Mouse (Mus musculus) large intestine, adult 2 months (tissue): ENCODE results near the gene Rab8b. TPM values are rescaled to one million over a fixed set of nuclear protein-coding genes. Genes with fewer than 3 reads are reported as not detected.
"Not testable (repeated sequence)": the region's sequence is repeated elsewhere in the genome, so short reads cannot be mapped to it uniquely, and the experiment has no call there.

Source experiments
- DNase-seq: peaks from one replicate; pipeline ENCODE4 v3.0.0-alpha.2; 2012; ENCODE audit warnings: low read depth, low spot score
- WGBS: fragments of 180-500 bp; shearing (Covaris S2); methylation state at CpG from one replicate; pipeline ENCODE4 v1.1.7; 2018; 5-methylcytosine and 5-hydroxymethylcytosine counted together
- polyA plus RNA-seq: library from polyadenylated mRNA; depleted of rRNA; stranded (reverse); fragments of >200 nt; gene quantifications from 2 replicates; pipeline ENCODE4 v1.2.3, GENCODE M21; 2012

Gene Rab8b
- polyA plus RNA-seq, 1 experiment, result 5.8 TPM

DNA sequence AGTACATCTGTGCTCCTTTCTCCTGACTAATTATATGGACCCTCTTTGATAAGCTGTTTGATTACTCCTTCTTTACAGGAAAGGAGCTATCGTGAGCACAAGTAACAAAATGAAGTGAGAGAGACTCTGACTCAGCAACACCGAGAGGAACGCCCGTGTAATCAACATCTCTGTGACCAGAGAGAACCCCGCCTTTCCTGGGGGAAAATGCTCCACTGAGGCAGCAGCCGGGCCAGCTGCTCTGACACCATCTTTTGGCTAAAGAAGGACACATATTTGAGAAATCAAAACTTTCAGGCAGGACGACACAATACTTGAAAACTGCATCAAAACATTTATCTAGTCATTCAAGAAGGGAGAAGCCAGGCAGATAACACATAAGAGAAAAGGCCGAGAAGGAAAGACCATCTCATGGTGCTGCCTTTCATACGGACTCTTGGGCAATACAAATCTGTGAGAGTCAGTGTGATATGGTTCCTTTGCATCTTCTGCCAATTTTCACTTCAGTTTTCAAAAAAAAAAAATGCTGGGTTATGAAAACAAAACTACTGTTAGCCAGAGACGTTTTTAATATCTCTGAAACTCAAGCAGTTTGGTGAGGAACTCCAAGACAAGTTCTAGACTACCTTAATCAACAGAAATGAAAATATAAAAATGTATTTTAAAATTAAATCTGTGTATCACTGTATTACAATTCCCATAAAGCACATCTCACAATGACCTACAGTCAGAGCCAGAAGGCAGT, 24.3 kb downstream of the Rab8b start:
- 54% methylated on average over 10 of the region's 10 CpGs for WGBS
- DNase-seq, result no peak

DNA sequence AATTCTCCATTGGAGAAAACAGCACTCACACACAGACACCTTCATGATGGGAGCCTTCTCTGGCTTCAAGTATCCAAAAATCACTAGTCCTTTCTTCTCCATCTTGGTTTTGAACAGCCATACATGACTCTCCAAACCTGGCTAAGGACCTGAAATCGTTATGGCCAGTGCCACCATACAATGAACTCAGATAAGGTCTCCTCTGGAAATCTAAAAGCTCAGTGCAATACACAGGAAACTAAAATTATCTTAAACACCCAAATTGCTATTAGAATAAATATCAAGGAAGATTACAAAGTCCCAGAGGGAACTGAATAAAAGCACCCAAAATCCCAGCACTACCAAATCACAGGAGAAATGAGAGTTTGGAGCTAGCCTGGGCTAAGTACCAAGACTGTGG, 25.1 kb downstream of the Rab8b start:
- DNase-seq, result no peak
- WGBS, result 91% methylated on average over 1 of the region's 1 CpGs

GRCm38 (mm10) chr9:66892456-66892855, 27.0 kb downstream of the Rab8b start:
- not testable (repeated sequence) for DNase-seq
- 94% methylated on average over 4 of the region's 4 CpGs for WGBS

DNA sequence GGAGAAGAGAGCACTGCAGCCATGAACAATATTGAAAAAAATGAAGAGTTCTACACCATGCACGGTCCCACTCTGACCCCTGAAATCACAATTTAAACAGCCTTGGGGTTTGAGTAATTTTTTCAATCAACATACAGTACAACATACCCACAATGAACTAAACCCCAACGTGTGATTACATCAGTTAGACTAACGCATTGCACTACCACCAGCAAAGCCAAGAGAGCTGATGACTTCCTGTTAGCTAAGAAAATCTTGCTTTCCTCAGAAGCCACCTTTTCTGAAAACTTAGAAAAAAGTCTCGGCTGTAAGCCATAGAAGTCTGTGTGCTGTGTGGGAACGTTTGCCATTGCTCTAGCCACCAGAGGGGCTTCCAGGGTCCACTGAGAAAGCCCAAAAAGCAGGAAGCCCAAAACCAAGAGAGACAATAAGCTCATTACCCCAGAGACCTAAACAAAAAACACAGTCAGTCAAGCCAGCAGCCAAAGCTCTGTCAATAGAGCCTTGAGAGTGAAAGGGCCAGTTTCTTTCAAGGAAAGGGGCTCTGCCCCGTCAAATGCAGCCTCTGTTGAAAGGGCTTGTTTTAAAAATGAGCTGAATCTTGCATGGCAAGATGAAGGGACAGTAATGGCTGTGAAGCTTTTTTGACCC, 31.4 kb downstream of the Rab8b start:
- WGBS, result 59% methylated on average over 6 of the region's 6 CpGs
- no peak for DNase-seq

GRCm38 (mm10) chr9:66887301-66887902, 32.1 kb downstream of the Rab8b start:
- 40% methylated on average over 8 of the region's 8 CpGs for WGBS
- DNase-seq, result no peak

- DNase-seq, result no peak
- WGBS, result 81% methylated on average over 6 of the region's 6 CpGs
Observed at GRCm38 (mm10) chr9:66886818-66887217, 32.7 kb downstream of the Rab8b start.

DNA sequence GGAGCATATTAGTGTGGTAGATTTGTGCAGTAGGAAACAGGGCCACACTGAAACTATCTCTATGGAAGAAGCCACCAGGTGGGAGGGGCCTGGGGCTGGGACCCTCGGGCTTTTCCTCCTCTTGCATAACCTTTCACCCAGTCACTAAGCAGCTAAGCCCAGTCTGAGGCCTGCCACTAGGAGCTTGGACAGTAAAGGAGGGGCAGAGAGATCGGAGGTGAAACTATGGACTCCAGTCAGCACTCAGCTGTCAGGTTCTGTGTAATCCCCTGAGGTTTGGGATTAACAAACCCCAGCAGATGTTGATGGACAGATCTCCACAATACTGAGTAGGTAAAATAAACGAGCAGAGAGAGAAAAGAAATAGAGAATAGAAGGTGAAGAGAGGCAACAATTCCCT, 33.1 kb downstream of the Rab8b start:
- 41% methylated on average over 3 of the region's 3 CpGs for WGBS
- DNase-seq, result no peak

- WGBS, result 88% methylated on average over 2 of the region's 2 CpGs
- DNase-seq, result no peak
Observed at GRCm38 (mm10) chr9:66884609-66885008, 34.9 kb downstream of the Rab8b start.

- no peak for DNase-seq
- 84% methylated on average over 5 of the region's 5 CpGs for WGBS
Observed at GRCm38 (mm10) chr9:66883500-66883899, 36.0 kb downstream of the Rab8b start.

DNA sequence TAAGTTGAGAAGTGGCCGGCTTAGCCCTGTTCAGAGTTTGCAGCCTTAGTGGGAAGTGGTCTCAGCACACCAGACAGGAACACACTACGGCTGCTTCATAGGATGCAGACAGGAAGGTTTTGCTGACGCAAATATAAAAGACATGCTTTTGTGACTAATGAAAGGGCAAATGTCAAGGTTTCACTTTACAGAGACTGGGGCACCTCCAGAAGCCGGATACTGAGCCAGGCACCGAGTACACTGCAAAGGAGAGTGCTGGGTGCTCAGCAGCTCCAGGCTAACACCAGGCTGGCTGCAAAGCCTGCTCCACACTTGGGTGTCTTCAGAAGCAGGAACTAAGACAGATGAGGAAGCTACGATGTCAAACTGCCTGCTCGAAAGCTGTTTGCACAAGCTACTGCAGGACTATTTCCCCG, 37.1 kb downstream of the Rab8b start:
- 55% methylated on average over 8 of the region's 8 CpGs for WGBS
- no peak for DNase-seq

- WGBS, result 84% methylated on average over 3 of the region's 3 CpGs
- DNase-seq, result no peak
Observed at GRCm38 (mm10) chr9:66881858-66882257, 37.6 kb downstream of the Rab8b start.

- WGBS, result 94% methylated on average over 2 of the region's 2 CpGs
- DNase-seq, result no peak
Observed at GRCm38 (mm10) chr9:66880752-66881151, 38.7 kb downstream of the Rab8b start.

DNA sequence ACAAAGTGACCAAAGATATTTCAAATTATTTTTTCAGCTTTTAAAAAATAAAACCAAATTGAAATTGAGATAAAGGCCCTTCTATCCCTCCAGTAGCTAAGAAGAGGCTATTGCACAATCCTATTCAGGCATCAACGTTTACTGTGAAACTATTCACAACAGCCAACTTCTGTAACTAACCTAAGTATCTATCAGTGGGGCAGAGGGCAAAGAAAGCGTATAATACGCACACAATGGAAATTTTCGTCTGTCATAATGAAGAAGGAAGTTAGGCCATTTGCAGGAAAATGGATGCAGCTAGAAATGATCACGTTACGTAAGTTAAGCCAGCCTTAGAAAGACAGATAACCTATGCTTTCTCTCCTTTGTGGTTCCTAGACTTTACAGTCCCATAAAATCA, 40.0 kb downstream of the Rab8b start:
- DNase-seq, result no peak
- 56% methylated on average over 6 of the region's 6 CpGs for WGBS

- no peak for DNase-seq
- WGBS, result 89% methylated on average over 3 of the region's 3 CpGs
Observed at GRCm38 (mm10) chr9:66878899-66879298, 40.6 kb downstream of the Rab8b start.

- no peak for DNase-seq
- WGBS, result 49% methylated on average over 5 of the region's 5 CpGs
Observed at GRCm38 (mm10) chr9:66876577-66876976, 42.9 kb downstream of the Rab8b start.

DNA sequence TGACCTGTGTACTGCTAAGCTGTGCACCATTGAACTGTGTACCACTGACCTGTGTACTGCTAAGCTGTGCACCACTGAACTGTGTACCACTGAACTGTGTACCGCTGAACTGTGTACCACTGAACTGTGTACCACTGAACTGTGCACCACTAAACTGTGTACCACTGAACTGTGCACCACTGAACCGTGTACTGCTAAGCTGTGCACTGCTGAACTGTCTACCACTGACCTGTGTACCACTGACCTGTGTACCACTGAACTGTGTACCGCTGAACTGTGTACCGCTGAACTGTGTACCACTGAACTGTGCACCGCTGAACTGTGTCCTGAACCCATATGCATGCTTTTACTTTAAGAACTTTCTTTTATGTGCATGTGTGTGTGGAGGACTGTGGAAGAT, 45.2 kb downstream of the Rab8b start:
- no peak for DNase-seq
- WGBS, result over 99% methylated on average over 5 of the region's 5 CpGs

DNA sequence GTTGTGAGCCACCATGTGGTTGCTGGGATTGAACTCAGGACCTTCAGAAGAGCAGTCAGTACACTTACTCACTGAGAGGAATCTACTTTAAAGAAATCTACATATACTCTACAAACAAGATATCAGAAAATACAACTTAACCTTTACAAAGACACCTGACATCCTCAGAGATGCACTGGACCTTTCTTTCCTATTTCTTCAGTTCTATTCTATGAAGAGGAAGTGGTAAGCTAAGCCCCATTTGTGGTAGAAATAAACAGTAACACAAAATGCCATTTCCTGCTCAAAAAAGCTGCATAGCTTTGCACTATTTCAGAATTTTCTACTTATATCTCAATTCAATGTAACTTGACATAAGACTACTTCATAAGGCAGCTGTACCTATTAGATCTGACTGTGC, 46.0 kb downstream of the Rab8b start:
- no peak for DNase-seq

DNA sequence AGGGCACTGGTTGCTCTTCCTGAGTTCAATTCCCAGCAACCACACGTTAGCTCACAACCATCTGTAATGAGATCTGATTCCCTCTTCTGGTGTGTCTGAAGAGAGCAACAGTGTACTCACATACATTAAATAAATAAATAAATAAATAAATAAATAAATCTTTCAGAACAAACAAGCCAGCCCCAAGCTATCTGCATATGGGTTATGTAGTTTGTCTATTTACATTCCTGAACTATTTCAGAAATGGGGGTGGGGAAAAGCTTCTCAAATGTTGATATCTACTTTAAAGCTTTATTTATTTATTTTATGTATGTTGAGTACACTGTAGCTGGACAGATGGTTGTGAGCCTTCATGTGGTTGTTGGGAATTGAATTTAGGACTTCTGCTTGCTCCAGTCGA, 46.5 kb downstream of the Rab8b start:
- not testable (repeated sequence) for DNase-seq
- 73% methylated on average over 2 of the region's 2 CpGs for WGBS

- 73% methylated on average over 10 of the region's 10 CpGs for WGBS
Observed at GRCm38 (mm10) chr9:66872015-66872727, 47.3 kb downstream of the Rab8b start.

GRCm38 (mm10) chr9:66864708-66865107, 54.8 kb downstream of the Rab8b start:
- 72% methylated on average over 3 of the region's 3 CpGs for WGBS
- DNase-seq, result no peak

More at GRCm38 (mm10) chr9:66872015-66872727, 47.3 kb downstream of the Rab8b start:
- DNase-seq, result no peak
